In the genomic region with DNA sequence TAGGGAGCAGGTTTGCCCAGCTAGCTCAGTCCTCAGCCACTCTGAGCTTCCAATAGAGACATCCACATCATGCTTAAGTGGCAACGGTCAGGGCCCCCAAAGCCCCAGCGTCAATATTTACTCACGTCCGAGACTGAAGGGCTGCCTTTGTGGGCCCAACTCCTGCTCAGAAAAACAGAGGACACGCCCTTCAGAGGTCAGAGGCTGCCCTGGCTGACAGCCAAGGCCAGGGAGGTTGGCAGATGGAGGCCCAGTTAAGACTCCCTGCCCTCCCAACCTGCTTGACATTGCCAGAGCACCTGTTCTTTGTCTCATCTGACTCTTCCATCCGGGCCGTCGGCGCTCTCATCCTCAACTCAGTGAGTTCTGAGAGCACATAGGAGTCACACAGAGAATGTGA, we compare ENCODE assay signal across 15 mouse cellular contexts. TPM values are rescaled to one million over a fixed set of nuclear protein-coding genes. Genes with fewer than 3 reads are reported as not detected.
DNase-seq lines count a peak whose midpoint lies in the region; ATAC-seq and TF ChIP-seq lines count a peak whose summit lies in the region.
"Had no signal": no experiment of that assay in that cellular context is flagged by ENCODE, and none has a peak within 500 bp of the region (broad histone marks: within the 10 kb centered on the region; RNA-seq: fewer than 3 reads in every experiment).

No protein-coding gene starts in this region.

- no peak overlapping the region for H3K4me2 ChIP-seq in hindbrain, postnatal 0 days (ENCODE audit: low read depth, low read length)
- H3K4me2 ChIP-seq in hindbrain, embryonic 14.5 days (replicated peaks), result no peak overlapping the region
- H3K4me2 ChIP-seq in intestine, postnatal 0 days (replicated peaks; ENCODE audit: low read depth), result no peak overlapping the region
- H3K4me2 ChIP-seq: limb, embryonic 15.5 days had no signal

- intact Hi-C loops in heart, postnatal 14 days (cut with DNase I), result no loop called here

- H3K36me3 ChIP-seq in hindbrain, postnatal 0 days (ENCODE audit: insufficient read depth, low read length), result no peaks in the 10 kb centered on the region
- H3K36me3 ChIP-seq in hindbrain, embryonic 14.5 days (replicated peaks; ENCODE audit: control insufficient read depth, insufficient read depth), result no peaks in the 10 kb centered on the region
- no peaks in the 10 kb centered on the region for H3K36me3 ChIP-seq in intestine, postnatal 0 days (ENCODE audit: control insufficient read depth, insufficient read depth)
- H3K36me3 ChIP-seq: limb, embryonic 15.5 days had no signal

- 0 out of 2 replicates have a peak, but pooled peaks have one; percentile 18 for ATAC-seq in hindbrain, postnatal 0 days
- ATAC-seq in hindbrain, embryonic 14.5 days (ENCODE audit: low FRiP score), result no peak
- 0 out of 2 replicates have a peak, but pooled peaks have one; percentile 38 for ATAC-seq in intestine, postnatal 0 days

- H3K9ac ChIP-seq in hindbrain, postnatal 0 days (replicated peaks; ENCODE audit: low read length), result no peak overlapping the region
- H3K9ac ChIP-seq in hindbrain, embryonic 14.5 days, result no peak overlapping the region
- H3K9ac ChIP-seq in intestine, postnatal 0 days (ENCODE audit: low read depth, low read length), result no peak overlapping the region
- H3K9ac ChIP-seq: limb, embryonic 15.5 days had no signal

- no peak for TF ChIP-seq CTCF in hindbrain, postnatal 0 days (IDR thresholded peaks at IDR 0.05; ENCODE audit: low read depth)
- TF ChIP-seq CTCF in intestine, postnatal 0 days (IDR thresholded peaks at IDR 0.05; ENCODE audit: low read depth), result no peak

- no peaks in the 10 kb centered on the region for H3K27me3 ChIP-seq in hindbrain, postnatal 0 days (ENCODE audit: insufficient read depth, low read length)
- no peaks in the 10 kb centered on the region for H3K27me3 ChIP-seq in hindbrain, embryonic 14.5 days (ENCODE audit: control insufficient read depth, insufficient read depth, low read length)
- no peaks in the 10 kb centered on the region for H3K27me3 ChIP-seq in intestine, postnatal 0 days (replicated peaks; ENCODE audit: control insufficient read depth, insufficient read depth, low read length)

- H3K4me1 ChIP-seq in hindbrain, postnatal 0 days (ENCODE audit: insufficient read depth, low read length), result no peaks in the 10 kb centered on the region
- no peaks in the 10 kb centered on the region for H3K4me1 ChIP-seq in hindbrain, embryonic 14.5 days (replicated peaks; ENCODE audit: control insufficient read depth, insufficient read depth, low read length)
- H3K4me1 ChIP-seq in intestine, postnatal 0 days (replicated peaks; ENCODE audit: control insufficient read depth, insufficient read depth, low read length), result no peaks in the 10 kb centered on the region
- H3K4me1 ChIP-seq: limb, embryonic 15.5 days had no signal

- H3K4me3 ChIP-seq in hindbrain, postnatal 0 days (ENCODE audit: low read length), result no peak overlapping the region
- no peak overlapping the region for H3K4me3 ChIP-seq in hindbrain, embryonic 14.5 days (replicated peaks; ENCODE audit: low read length)
- H3K4me3 ChIP-seq in intestine, postnatal 0 days (ENCODE audit: low read depth, low read length), result no peak overlapping the region
- H3K4me3 ChIP-seq: limb, embryonic 15.5 days; myocyte had no signal

- DNase-seq in hindbrain, postnatal 0 days (ENCODE audit: low spot score), result no peak
- no peak for DNase-seq in hindbrain, embryonic 14.5 days (ENCODE audit: low spot score)
- DNase-seq in cerebellum, adult 18-20 months, result peak; percentile 64 to 72
- peak; percentile 51 for DNase-seq in lung, postnatal 36 days
- no peak for DNase-seq in layer of hippocampus, postnatal 10 days (ENCODE audit: low spot score in 2 of 2)
- no peak for DNase-seq in heart, postnatal 14 days
- no peak for DNase-seq in kidney, postnatal 4 days
- DNase-seq: adrenal gland, adult 2 months; gastrocnemius, postnatal 25 days; kidney, adult 2 months; layer of hippocampus, adult 9-11 months had no signal

- H3K27ac ChIP-seq in hindbrain, postnatal 0 days, result no peak overlapping the region
- no peak overlapping the region for H3K27ac ChIP-seq in hindbrain, embryonic 14.5 days
- no peak overlapping the region for H3K27ac ChIP-seq in intestine, postnatal 0 days (ENCODE audit: low read depth, low read length)
- H3K27ac ChIP-seq: limb, embryonic 15.5 days had no signal

- no peaks in the 10 kb centered on the region for H3K9me3 ChIP-seq in hindbrain, postnatal 0 days (ENCODE audit: low read length)
- no peaks in the 10 kb centered on the region for H3K9me3 ChIP-seq in hindbrain, embryonic 14.5 days (ENCODE audit: control insufficient read depth, low read length)
- H3K9me3 ChIP-seq in intestine, postnatal 0 days (ENCODE audit: control insufficient read depth), result no peaks in the 10 kb centered on the region
- H3K9me3 ChIP-seq: limb, embryonic 15.5 days had no signal

- 59% methylated on average over 9 of the region's 9 CpGs for whole genome bisulfite sequencing in hindbrain, postnatal 0 days
- 68% methylated on average over 9 of the region's 9 CpGs for WGBS in hindbrain, embryonic 14.5 days
- 38% methylated on average over 9 of the region's 9 CpGs for WGBS in intestine, postnatal 0 days

RNA-seq across cellular contexts. Expression of a gene that starts 21.2 kb away (rescaled TPM):
- 0.83 and 1.2 TPM in 2 replicates for total RNA-seq in hindbrain, postnatal 0 days (2014; rRNA removed)
- polyA plus RNA-seq in hindbrain, postnatal 0 days (2015; fragmentation: Nextera tagmentation; extraction: Ambion mirVana), result 0.96 and 1.3 TPM in 2 replicates
- polyA plus RNA-seq in hindbrain, embryonic 14.5 days (2014; fragmentation: Nextera tagmentation; extraction: Ambion mirVana), result 0.68 and 0.96 TPM in 2 replicates
- 0.03 TPM in 1 of 2 replicates, not detected in the other for polyA plus RNA-seq in intestine, postnatal 0 days (2015; fragmentation: Nextera tagmentation; extraction: Ambion mirVana)
- total RNA-seq in layer of hippocampus, postnatal 10 days (2021), result 1 to 10 TPM; 4.7 to 5.2 TPM
- total RNA-seq in heart, postnatal 14 days (2021), result under 1 TPM; 0.05 to 0.07 TPM
- total RNA-seq: adrenal gland, adult 2 months had no signal
- polyA plus RNA-seq: heart, postnatal 0 days; myocyte had no signal

RNA-seq across cellular contexts. Expression of a gene that starts 23.4 kb away (rescaled TPM):
- 55.0 and 76.7 TPM in 2 replicates for total RNA-seq in hindbrain, postnatal 0 days (2014; rRNA removed)
- 36.3 and 36.5 TPM in 2 replicates for polyA plus RNA-seq in hindbrain, postnatal 0 days (2015; fragmentation: Nextera tagmentation; extraction: Ambion mirVana)
- 35.3 and 36.3 TPM in 2 replicates for polyA plus RNA-seq in hindbrain, embryonic 14.5 days (2014; fragmentation: Nextera tagmentation; extraction: Ambion mirVana)
- 13.2 and 15.0 TPM in 2 replicates for polyA plus RNA-seq in intestine, postnatal 0 days (2015; fragmentation: Nextera tagmentation; extraction: Ambion mirVana)
- 10 to 100 TPM; 27.3 to 33.0 TPM for total RNA-seq in layer of hippocampus, postnatal 10 days (2021)
- total RNA-seq in heart, postnatal 14 days (2021), result 10 to 100 TPM; 12.6 to 13.5 TPM

RNA-seq across cellular contexts. Expression of a gene that starts 41.7 kb away (rescaled TPM):
- total RNA-seq in hindbrain, postnatal 0 days (2014; rRNA removed), result 212 and 220 TPM in 2 replicates
- 228 and 239 TPM in 2 replicates for polyA plus RNA-seq in hindbrain, postnatal 0 days (2015; fragmentation: Nextera tagmentation; extraction: Ambion mirVana)
- polyA plus RNA-seq in hindbrain, embryonic 14.5 days (2014; fragmentation: Nextera tagmentation; extraction: Ambion mirVana), result 203 and 222 TPM in 2 replicates
- 90.3 and 95.4 TPM in 2 replicates for polyA plus RNA-seq in intestine, postnatal 0 days (2015; fragmentation: Nextera tagmentation; extraction: Ambion mirVana)
- total RNA-seq in layer of hippocampus, postnatal 10 days (2021), result 100 to 1,000 TPM; 135 to 141 TPM
- total RNA-seq in heart, postnatal 14 days (2021), result 100 to 1,000 TPM; 121 to 126 TPM

RNA-seq across cellular contexts. Expression of a gene that starts 51.7 kb away (rescaled TPM):
- 40.5 and 54.8 TPM in 2 replicates for total RNA-seq in hindbrain, postnatal 0 days (2014; rRNA removed)
- polyA plus RNA-seq in hindbrain, postnatal 0 days (2015; fragmentation: Nextera tagmentation; extraction: Ambion mirVana), result 7.0 and 7.2 TPM in 2 replicates
- 8.8 and 10.1 TPM in 2 replicates for polyA plus RNA-seq in hindbrain, embryonic 14.5 days (2014; fragmentation: Nextera tagmentation; extraction: Ambion mirVana)
- polyA plus RNA-seq in intestine, postnatal 0 days (2015; fragmentation: Nextera tagmentation; extraction: Ambion mirVana), result 4.4 and 4.5 TPM in 2 replicates
- 10 to 100 TPM; 11.4 to 11.6 TPM for total RNA-seq in layer of hippocampus, postnatal 10 days (2021)
- total RNA-seq in heart, postnatal 14 days (2021), result 10 to 100 TPM; 18.2 to 20.6 TPM
- polyA plus RNA-seq: myocyte had no signal

Comparison
In these comparisons a context has a peak if more than half of its experiments do, and no peak if none do; other contexts are left out.
1. DNase-seq: peak in cerebellum, adult 18-20 months (2 of 2) and lung, postnatal 36 days (single experiment); none in hindbrain, postnatal 0 days (single experiment), hindbrain, embryonic 14.5 days (single experiment), layer of hippocampus, postnatal 10 days (0 of 2), heart, postnatal 14 days (0 of 2) and kidney, postnatal 4 days (0 of 2).